8 mouse cellular contexts compared by ENCODE assay signal in the genomic region with DNA sequence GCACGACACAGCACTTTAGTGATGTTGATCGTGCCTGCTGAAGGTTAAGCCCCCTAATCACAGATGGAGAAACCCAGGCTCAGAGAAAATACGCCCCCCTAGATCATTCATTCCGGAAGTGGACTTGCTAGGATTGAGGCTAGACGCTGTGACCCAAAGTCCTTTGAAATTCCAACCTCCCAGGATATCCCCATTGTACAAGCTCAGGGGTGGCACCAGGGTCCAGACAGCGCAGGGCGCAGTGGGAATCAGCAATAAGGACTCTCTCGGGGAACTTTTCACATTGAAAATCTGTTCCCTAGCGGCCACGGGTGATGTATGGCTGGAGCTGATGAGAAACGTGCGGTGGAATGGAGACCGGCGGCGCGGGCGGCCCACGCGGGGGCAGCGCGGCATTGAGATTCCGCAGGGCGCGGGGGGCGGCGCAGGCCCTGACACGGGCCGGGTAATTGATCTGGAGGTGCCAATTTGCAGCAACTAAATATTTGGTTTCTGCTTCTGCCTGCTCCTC. TPM values are rescaled to one million over a fixed set of nuclear protein-coding genes. Genes with fewer than 3 reads are reported as not detected.
DNase-seq lines count a peak whose midpoint lies in the region; ATAC-seq lines count a peak whose summit lies in the region.

No protein-coding gene starts in this region.

- peaks cover 45% of the 10 kb centered on the region for H3K27me3 ChIP-seq in heart, embryonic 11.5 days (ENCODE audit: control insufficient read depth, insufficient read depth, low read length)
- H3K27me3 ChIP-seq in hindbrain, embryonic 13.5 days = peaks cover 44% of the 10 kb centered on the region
- H3K27me3 ChIP-seq in midbrain, embryonic 13.5 days = peaks cover 38% of the 10 kb centered on the region

- WGBS in heart, embryonic 11.5 days (ENCODE audit: insufficient replicate concordance) = 10% methylated on average over 28 of the region's 28 CpGs
- 4% methylated on average over 28 of the region's 28 CpGs for WGBS in hindbrain, embryonic 13.5 days
- 3% methylated on average over 28 of the region's 28 CpGs for WGBS in midbrain, embryonic 13.5 days

- peaks cover 2% of the 10 kb centered on the region; the same call in 1 of the 2 replicates for H3K36me3 ChIP-seq in heart, embryonic 11.5 days (ENCODE audit: control insufficient read depth, insufficient read depth, low read length)
- peaks cover 11% of the 10 kb centered on the region for H3K36me3 ChIP-seq in hindbrain, embryonic 13.5 days
- peaks cover 9% of the 10 kb centered on the region for H3K36me3 ChIP-seq in midbrain, embryonic 13.5 days

- no peak overlapping the region for H3K27ac ChIP-seq in heart, embryonic 11.5 days (ENCODE audit: low read depth, low read length)
- no peak overlapping the region for H3K27ac ChIP-seq in brown adipose tissue, adult 24 weeks (replicated peaks; ENCODE audit: low read depth, low read length)
- no peak overlapping the region for H3K27ac ChIP-seq in hindbrain, embryonic 13.5 days
- no peak overlapping the region for H3K27ac ChIP-seq in midbrain, embryonic 13.5 days

- H3K4me2 ChIP-seq in heart, embryonic 11.5 days = peak overlapping the region; percentile 89
- H3K4me2 ChIP-seq in hindbrain, embryonic 13.5 days = peak overlapping the region; percentile 65
- H3K4me2 ChIP-seq in midbrain, embryonic 13.5 days (replicated peaks) = peak overlapping the region; percentile 66

- intact Hi-C loops in heart, postnatal 14 days (cut with DNase I) = loop anchor here (5.0 kb wide), 2 partner anchors 42 to 217 kb away; a partner anchor contains a TSS

- peak overlapping the region; percentile 67 for H3K9ac ChIP-seq in heart, embryonic 11.5 days (ENCODE audit: low read depth, low read length)
- H3K9ac ChIP-seq in hindbrain, embryonic 13.5 days = peak overlapping the region; percentile 64
- peak overlapping the region; percentile 59 for H3K9ac ChIP-seq in midbrain, embryonic 13.5 days (replicated peaks)

- no peaks in the 10 kb centered on the region for H3K9me3 ChIP-seq in heart, embryonic 11.5 days (replicated peaks; ENCODE audit: control insufficient read depth, low read length)
- no peaks in the 10 kb centered on the region for H3K9me3 ChIP-seq in hindbrain, embryonic 13.5 days
- H3K9me3 ChIP-seq in midbrain, embryonic 13.5 days = no peaks in the 10 kb centered on the region

- ATAC-seq in heart, embryonic 11.5 days (replicated peaks; ENCODE audit: insufficient number of reproducible peaks, low FRiP score, low TSS enrichment) = no peak
- ATAC-seq in hindbrain, embryonic 13.5 days (ENCODE audit: low FRiP score) = no peak
- no peak for ATAC-seq in midbrain, embryonic 13.5 days

- no peak for DNase-seq in heart, postnatal 14 days
- DNase-seq in right cerebral cortex, postnatal 25 days = no peak
- no peak for DNase-seq in gastrocnemius, adult 18-20 months (ENCODE audit: low spot score)
- no peak for DNase-seq in urinary bladder, adult 2 months (ENCODE audit: low spot score)

- peaks cover 11% of the 10 kb centered on the region; the same call in 1 of the 2 replicates for H3K4me1 ChIP-seq in heart, embryonic 11.5 days (ENCODE audit: control insufficient read depth, insufficient read depth, low read length)
- H3K4me1 ChIP-seq in brown adipose tissue, adult 24 weeks (ENCODE audit: control insufficient read depth, insufficient read depth, insufficient read length, low read length) = no peaks in the 10 kb centered on the region
- peaks cover 52% of the 10 kb centered on the region for H3K4me1 ChIP-seq in hindbrain, embryonic 13.5 days (replicated peaks)
- peaks cover 59% of the 10 kb centered on the region for H3K4me1 ChIP-seq in midbrain, embryonic 13.5 days (replicated peaks)

- H3K4me3 ChIP-seq in heart, embryonic 11.5 days (ENCODE audit: low read depth, low read length) = peak overlapping the region; percentile 49
- peak overlapping the region; percentile 45 for H3K4me3 ChIP-seq in brown adipose tissue, adult 24 weeks (ENCODE audit: insufficient read depth, low read depth, low read length)
- peak overlapping the region; percentile 36 for H3K4me3 ChIP-seq in hindbrain, embryonic 13.5 days
- peak overlapping the region; percentile 33 for H3K4me3 ChIP-seq in midbrain, embryonic 13.5 days (replicated peaks)

RNA-seq across cellular contexts. Expression of a gene that starts 38.3 kb away (rescaled TPM):
- polyA plus RNA-seq in heart, embryonic 11.5 days (2014; fragmentation: Nextera tagmentation; extraction: Ambion mirVana) = 49.4 and 53.4 TPM in 2 replicates
- total RNA-seq in heart, postnatal 14 days (2021) = 10 to 100 TPM; 61.0 to 62.1 TPM
- 52.6 and 57.2 TPM in 2 replicates for polyA plus RNA-seq in brown adipose tissue, adult 24 weeks (2012; ENCODE audit: insufficient read depth, insufficient read length, missing spikeins)
- 37.8 and 44.5 TPM in 2 replicates for polyA plus RNA-seq in hindbrain, embryonic 13.5 days (2015; fragmentation: Nextera tagmentation; extraction: Ambion mirVana)
- 45.2 and 49.9 TPM in 2 replicates for polyA plus RNA-seq in midbrain, embryonic 13.5 days (2015; fragmentation: Nextera tagmentation; extraction: Ambion mirVana)
- total RNA-seq in gastrocnemius, adult 18-20 months (2021) = 10 to 100 TPM; 48.5 to 48.7 TPM
- 53.5 and 57.6 TPM in 2 replicates for polyA plus RNA-seq in urinary bladder, adult 2 months (2012; rRNA removed)

RNA-seq across cellular contexts. Expression of a gene that starts 38.4 kb away (rescaled TPM):
- polyA plus RNA-seq in heart, embryonic 11.5 days (2014; fragmentation: Nextera tagmentation; extraction: Ambion mirVana) = 135 and 141 TPM in 2 replicates
- 10 to 100 TPM; 68.5 to 71.1 TPM for total RNA-seq in heart, postnatal 14 days (2021)
- polyA plus RNA-seq in brown adipose tissue, adult 24 weeks (2012; ENCODE audit: insufficient read depth, insufficient read length, missing spikeins) = 25.6 and 25.9 TPM in 2 replicates
- 164 and 165 TPM in 2 replicates for polyA plus RNA-seq in hindbrain, embryonic 13.5 days (2015; fragmentation: Nextera tagmentation; extraction: Ambion mirVana)
- 177 and 178 TPM in 2 replicates for polyA plus RNA-seq in midbrain, embryonic 13.5 days (2015; fragmentation: Nextera tagmentation; extraction: Ambion mirVana)
- total RNA-seq in gastrocnemius, adult 18-20 months (2021) = 10 to 100 TPM; 15.2 to 20.3 TPM
- polyA plus RNA-seq in urinary bladder, adult 2 months (2012; rRNA removed) = 42.8 and 43.1 TPM in 2 replicates

RNA-seq across cellular contexts. Expression of a gene that starts 43.2 kb away (rescaled TPM):
- polyA plus RNA-seq in heart, embryonic 11.5 days (2014; fragmentation: Nextera tagmentation; extraction: Ambion mirVana) = 0.76 and 1.0 TPM in 2 replicates
- total RNA-seq in heart, postnatal 14 days (2021) = under 1 TPM; 0.19 to 0.20 TPM
- polyA plus RNA-seq in brown adipose tissue, adult 24 weeks (2012; ENCODE audit: insufficient read depth, insufficient read length, missing spikeins) = not detected in 2 replicates
- polyA plus RNA-seq in hindbrain, embryonic 13.5 days (2015; fragmentation: Nextera tagmentation; extraction: Ambion mirVana) = 5.2 and 5.7 TPM in 2 replicates
- 5.7 and 8.2 TPM in 2 replicates for polyA plus RNA-seq in midbrain, embryonic 13.5 days (2015; fragmentation: Nextera tagmentation; extraction: Ambion mirVana)
- total RNA-seq in gastrocnemius, adult 18-20 months (2021) = not detected
- 0.44 and 0.49 TPM in 2 replicates for polyA plus RNA-seq in urinary bladder, adult 2 months (2012; rRNA removed)
